Mouse (Mus musculus) liver, embryonic 13.5 days (tissue): ENCODE results near the gene Olfr311. TPM values are rescaled to one million over a fixed set of nuclear protein-coding genes. Genes with fewer than 3 reads are reported as not detected.
"Not testable (repeated sequence)": the region's sequence is repeated elsewhere in the genome, so short reads cannot be mapped to it uniquely, and the experiment has no call there.

Source experiments
- ATAC-seq: fragments of 200-750 bp; cut with Nextera tagmentation; 2 replicates; pipeline ENCODE4 v1.8.0; 2017; ENCODE audit warnings: low read depth, mild to moderate bottlenecking, moderate number of reproducible peaks, moderate library complexity
- DNase-seq: peaks from one replicate; pipeline ENCODE4 v3.0.0; 2022
- H3K27ac ChIP-seq: fragments of 300-500 bp; sonication (generic); 2 replicates; pipeline ENCODE4 v1.5.1; 2015; ENCODE audit warnings: moderate library complexity, mild to moderate bottlenecking, inconsistent platforms
- H3K27me3 ChIP-seq: fragments of 300-500 bp; sonication (generic); 2 replicates; pipeline ENCODE4 v1.6.1; 2015; ENCODE audit warnings: mild to moderate bottlenecking, inconsistent platforms
- H3K36me3 ChIP-seq: fragments of 300-500 bp; sonication (generic); 2 replicates; pipeline ENCODE4 v1.6.1; 2015; ENCODE audit warnings: mild to moderate bottlenecking, inconsistent platforms
- H3K4me1 ChIP-seq: fragments of 300-500 bp; sonication (generic); replicated peaks from 2 replicates; pipeline ENCODE4 v1.6.1; 2015; ENCODE audit warnings: inconsistent platforms
- H3K4me2 ChIP-seq: fragments of 300-500 bp; sonication (generic); 2 replicates; pipeline ENCODE4 v1.6.1; 2015; ENCODE audit warnings: inconsistent platforms, mild to moderate bottlenecking, moderate library complexity
- H3K4me3 ChIP-seq: fragments of 300-500 bp; sonication (generic); replicated peaks from 2 replicates; pipeline ENCODE4 v1.5.1; 2015; ENCODE audit warnings: mild to moderate bottlenecking, inconsistent platforms
- H3K9ac ChIP-seq: fragments of 300-500 bp; sonication (generic); 2 replicates; pipeline ENCODE4 v1.6.1; 2015; ENCODE audit warnings: mild to moderate bottlenecking, inconsistent platforms
- H3K9me3 ChIP-seq: fragments of 300-500 bp; sonication (generic); replicated peaks from 2 replicates; pipeline ENCODE4 v1.6.1; 2016; ENCODE audit warnings: inconsistent platforms
- WGBS: fragments of 180-500 bp; shearing (Covaris S2); methylation state at CpG from one replicate; pipeline ENCODE4 v1.1.7; 2015; ENCODE audit not compliant: insufficient replicate concordance; 5-methylcytosine and 5-hydroxymethylcytosine counted together
- polyA plus RNA-seq: library from polyadenylated mRNA; unstranded; fragments of >200 nt; fragmentation: Nextera tagmentation; extraction: Ambion mirVana; gene quantifications from 2 replicates; pipeline ENCODE4 v1.2.1, GENCODE M21; 2015

The Olfr311 gene
- not detected in 2 replicates for polyA plus RNA-seq

DNA sequence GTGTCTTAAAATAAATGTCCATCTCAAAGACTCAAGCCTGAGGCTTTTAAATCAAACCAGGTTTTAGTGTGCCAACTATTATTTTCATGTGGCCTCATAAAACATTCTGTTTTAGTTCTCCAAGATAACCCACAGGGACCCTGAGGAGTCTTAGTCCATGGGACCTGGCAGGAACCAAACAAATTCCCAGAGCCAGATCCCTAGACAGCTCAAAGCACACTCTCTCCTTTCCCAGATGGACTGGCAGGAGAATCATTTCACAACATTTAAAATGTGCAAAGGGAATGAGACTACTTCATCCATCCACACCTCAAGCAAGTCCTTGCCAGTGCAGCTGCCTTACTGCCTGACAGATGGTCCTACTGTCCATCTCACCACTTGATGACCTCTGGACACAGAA, at the start of gene Olfr311:
Gene Olfr311 (plus strand): TSS at position 301 of the 400 bp plus-strand sequence.
- H3K27ac ChIP-seq, H3K4me1 ChIP-seq, H3K9ac ChIP-seq, H3K36me3 ChIP-seq, H3K9me3 ChIP-seq, H3K4me2 ChIP-seq, ATAC-seq, H3K27me3 ChIP-seq, DNase-seq, H3K4me3 ChIP-seq: not testable (repeated sequence)

DNA sequence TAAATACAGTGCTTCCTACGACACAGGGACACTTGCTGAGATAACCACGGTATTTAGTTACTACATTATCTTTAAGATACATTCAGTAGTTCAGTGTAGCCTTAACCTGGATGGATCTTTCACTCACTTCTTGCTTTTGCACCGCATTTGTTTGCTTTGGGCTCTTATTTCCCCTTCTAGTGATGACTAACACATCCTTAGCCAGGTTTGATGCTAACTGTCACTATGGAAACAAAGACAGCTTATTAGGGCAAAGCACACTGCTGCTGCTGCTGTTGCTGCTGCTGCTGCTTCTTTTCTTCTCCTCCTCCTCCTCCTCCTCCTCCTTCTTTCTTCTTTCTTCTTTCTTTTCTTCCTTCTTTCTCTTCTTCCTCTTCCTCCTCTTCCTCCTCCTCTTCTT, 49.5 kb upstream of the Olfr311 start:
- ATAC-seq = no peak
- H3K36me3 ChIP-seq = no peaks in the 10 kb centered on the region
- H3K27ac ChIP-seq = no peak overlapping the region
- no peak overlapping the region for H3K4me2 ChIP-seq
- no peaks in the 10 kb centered on the region for H3K4me1 ChIP-seq
- H3K27me3 ChIP-seq = no peaks in the 10 kb centered on the region
- H3K9me3 ChIP-seq = no peaks in the 10 kb centered on the region
- no peak overlapping the region for H3K4me3 ChIP-seq
- no peak overlapping the region for H3K9ac ChIP-seq
- WGBS = 35% methylated on average over 3 of the region's 3 CpGs
- no peak for DNase-seq

DNA sequence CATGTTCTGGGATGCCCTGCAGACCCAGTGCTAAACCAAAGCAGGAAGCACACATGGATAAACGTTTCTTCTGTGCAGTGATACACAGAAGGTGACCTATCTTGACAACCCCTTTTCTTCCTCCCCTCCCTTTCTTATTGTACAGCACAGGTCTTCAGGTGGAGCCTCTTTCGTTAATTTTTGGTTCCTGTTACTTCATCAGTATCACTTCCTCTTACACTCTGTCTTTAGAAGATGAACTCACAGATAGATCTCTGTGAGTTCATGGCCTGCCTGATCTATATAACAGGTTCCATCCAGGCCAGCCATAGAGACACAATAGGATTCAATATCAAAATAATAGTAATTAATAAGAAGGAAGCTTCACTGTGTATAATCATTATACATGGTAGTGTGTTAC, 49.0 kb upstream of the Olfr311 start:
- H3K4me2 ChIP-seq = no peak overlapping the region
- no peaks in the 10 kb centered on the region for H3K27me3 ChIP-seq
- H3K36me3 ChIP-seq = no peaks in the 10 kb centered on the region
- no peaks in the 10 kb centered on the region for H3K9me3 ChIP-seq
- 19% methylated on average over 2 of the region's 2 CpGs for WGBS
- H3K4me1 ChIP-seq = no peaks in the 10 kb centered on the region
- H3K4me3 ChIP-seq = no peak overlapping the region
- ATAC-seq (no peak), DNase-seq (no peak)
- H3K27ac ChIP-seq = no peak overlapping the region
- H3K9ac ChIP-seq = no peak overlapping the region

DNA sequence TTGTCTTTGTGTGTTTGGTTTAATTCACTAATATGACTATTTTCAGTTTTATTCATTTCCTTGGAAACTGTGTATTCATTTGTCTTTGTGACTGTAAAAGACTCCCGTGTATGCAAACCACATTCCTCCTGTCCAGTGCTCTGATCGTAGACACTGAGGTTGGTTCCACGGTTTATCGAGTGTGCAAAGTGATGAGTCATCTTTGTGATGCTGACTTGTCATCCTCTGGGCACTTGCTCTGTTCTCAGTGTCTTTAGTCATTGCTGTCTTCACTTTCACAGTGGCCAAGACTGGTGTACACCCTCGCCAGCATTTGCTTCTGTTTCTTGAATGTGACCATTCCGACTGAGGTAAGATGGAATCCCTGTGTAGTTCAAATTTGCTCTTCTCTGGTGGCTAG, 48.4 kb upstream of the Olfr311 start:
- WGBS = 43% methylated on average over 6 of the region's 6 CpGs
- H3K4me1 ChIP-seq = no peaks in the 10 kb centered on the region
- no peaks in the 10 kb centered on the region for H3K36me3 ChIP-seq
- no peaks in the 10 kb centered on the region for H3K9me3 ChIP-seq
- H3K4me2 ChIP-seq = no peak overlapping the region
- H3K4me3 ChIP-seq = no peak overlapping the region
- ATAC-seq (no peak), DNase-seq (no peak)
- no peaks in the 10 kb centered on the region for H3K27me3 ChIP-seq
- no peak overlapping the region for H3K9ac ChIP-seq
- H3K27ac ChIP-seq = no peak overlapping the region

DNA sequence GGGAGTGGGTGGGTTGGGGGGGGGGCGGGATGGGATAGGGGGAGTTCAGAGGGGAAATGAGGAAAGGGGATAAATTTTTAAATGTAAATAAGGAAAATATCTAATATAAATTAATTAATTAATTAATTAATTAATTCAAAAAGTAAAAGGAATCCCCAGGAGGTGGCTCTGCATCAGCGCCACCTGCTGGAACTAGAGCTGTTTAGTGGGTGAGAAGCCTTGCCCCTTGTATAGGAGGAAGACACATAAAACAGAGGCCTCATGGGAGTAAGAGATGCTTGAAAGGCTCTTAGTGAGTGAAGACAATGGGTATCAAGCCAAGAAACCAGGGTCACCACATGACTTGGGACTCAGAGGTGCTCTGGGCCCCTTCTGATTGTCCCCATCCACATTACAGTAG, 43.2 kb upstream of the Olfr311 start:
- 70% methylated on average over 2 of the region's 2 CpGs for WGBS
- no peak overlapping the region for H3K4me2 ChIP-seq
- H3K36me3 ChIP-seq = no peaks in the 10 kb centered on the region

DNA sequence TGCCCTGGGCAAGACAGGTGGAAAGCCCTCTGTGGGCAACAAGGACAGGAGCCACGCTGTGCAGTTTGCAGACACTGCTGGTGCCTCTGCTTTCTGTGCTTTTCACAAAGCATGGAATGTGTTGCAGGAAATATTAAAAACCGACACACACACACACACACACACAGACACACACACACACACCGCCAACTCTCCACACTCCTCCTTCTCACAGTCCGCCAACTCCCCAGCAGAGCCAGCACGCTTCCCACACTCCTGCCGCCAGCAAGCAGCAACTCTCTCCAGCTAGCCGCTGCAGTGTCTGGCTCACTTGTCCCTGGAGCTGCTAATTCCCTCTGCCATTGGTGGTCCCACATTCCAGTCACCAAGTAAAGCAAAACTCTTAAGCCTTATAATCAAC, 42.2 kb upstream of the Olfr311 start:
- Histone ChIP-seq H3K4me1 (no peaks in the 10 kb centered on the region), H3K27me3 (no peaks in the 10 kb centered on the region), H3K9me3 (no peaks in the 10 kb centered on the region), H3K36me3 (no peaks in the 10 kb centered on the region), H3K27ac (no peak overlapping the region), H3K9ac (no peak overlapping the region), H3K4me2 (no peak overlapping the region), H3K4me3 (no peak overlapping the region)
- ATAC-seq = no peak
- 67% methylated on average over 7 of the region's 7 CpGs for WGBS
- DNase-seq = no peak

More for the DNA sequence above, 43.2 kb upstream of the Olfr311 start:
- no peaks in the 10 kb centered on the region for H3K27me3 ChIP-seq
- H3K4me3 ChIP-seq = no peak overlapping the region
- H3K9ac ChIP-seq = no peak overlapping the region
- ATAC-seq = no peak
- H3K27ac ChIP-seq = no peak overlapping the region
- no peaks in the 10 kb centered on the region for H3K9me3 ChIP-seq
- no peak for DNase-seq
- no peaks in the 10 kb centered on the region for H3K4me1 ChIP-seq

DNA sequence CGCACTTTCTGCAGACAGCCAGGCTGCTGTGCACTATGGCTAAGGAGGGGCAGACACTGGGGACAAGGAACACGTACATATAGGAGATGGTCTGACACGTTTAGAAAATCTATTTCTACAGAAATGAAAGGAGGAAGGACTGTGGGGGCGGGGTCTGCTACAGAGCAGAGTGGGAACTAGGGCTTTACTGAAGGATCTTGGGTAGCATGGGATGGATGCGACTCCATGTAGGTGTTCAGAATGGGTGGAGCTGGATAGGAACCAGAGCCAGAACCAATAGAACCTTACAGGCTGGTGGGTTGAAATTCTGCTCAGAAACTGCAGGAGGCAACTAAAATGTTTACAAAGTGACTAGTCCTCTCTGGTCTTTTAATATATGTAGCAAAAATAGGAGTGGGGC, 39.3 kb upstream of the Olfr311 start:
- no peak overlapping the region for H3K9ac ChIP-seq
- no peaks in the 10 kb centered on the region for H3K4me1 ChIP-seq
- no peak overlapping the region for H3K4me3 ChIP-seq
- no peaks in the 10 kb centered on the region for H3K36me3 ChIP-seq
- H3K27me3 ChIP-seq = no peaks in the 10 kb centered on the region
- H3K9me3 ChIP-seq = no peaks in the 10 kb centered on the region
- no peak overlapping the region for H3K4me2 ChIP-seq
- ATAC-seq (no peak), DNase-seq (no peak)
- WGBS = 54% methylated on average over 5 of the region's 5 CpGs
- H3K27ac ChIP-seq = no peak overlapping the region

DNA sequence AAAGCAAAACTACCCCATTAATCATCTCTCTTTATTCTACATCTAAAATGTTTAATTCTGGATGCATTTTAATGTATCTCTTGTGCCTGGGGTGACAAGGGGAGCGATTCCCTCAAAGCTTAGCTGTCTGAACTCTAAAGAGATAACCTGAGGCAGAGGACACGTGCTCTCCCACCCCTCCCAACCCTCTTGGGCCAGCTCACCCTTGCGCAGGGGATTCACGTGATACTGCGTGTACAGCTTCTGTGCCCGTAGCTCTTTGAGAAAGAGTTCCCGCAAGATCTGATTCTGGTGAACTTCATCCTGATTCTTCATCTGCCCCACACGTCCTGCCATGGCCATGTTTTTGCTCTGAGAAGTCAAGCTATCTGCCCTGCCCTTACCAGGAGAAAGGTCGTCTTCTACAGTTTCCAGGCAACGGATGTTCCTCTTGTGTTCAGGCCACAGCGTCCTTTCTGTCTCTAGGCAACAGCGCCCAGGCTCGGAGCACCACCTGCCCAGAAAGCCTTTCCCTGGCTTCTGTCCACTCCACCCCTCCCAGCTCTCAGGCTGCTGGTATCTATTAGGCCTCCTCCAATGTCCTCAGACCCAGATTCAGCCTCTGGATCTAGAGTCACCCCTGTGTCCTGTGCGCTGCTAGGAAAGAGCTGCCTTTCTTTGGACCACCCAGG, 37.4 kb upstream of the Olfr311 start, which contains the start of gene Fam183b:
Gene Fam183b (minus strand): TSS at position 403 of the 671 bp plus-strand sequence.
- Histone ChIP-seq H3K4me1 (0 out of 2 replicates have a peak, but pooled peaks cover 4% of the 10 kb centered on the region), H3K4me2 (no peak within 1 kb of the TSS), H3K4me3 (no peak within 1 kb of the TSS), H3K27ac (no peak within 1 kb of the TSS), H3K9me3 (no peaks in the 10 kb centered on the region), H3K27me3 (no peaks in the 10 kb centered on the region), H3K36me3 (no peaks in the 10 kb centered on the region), H3K9ac (no peak within 1 kb of the TSS)
- WGBS = 39% methylated on average over 14 of the region's 14 CpGs
- no peak for DNase-seq
- ATAC-seq = no peak

DNA sequence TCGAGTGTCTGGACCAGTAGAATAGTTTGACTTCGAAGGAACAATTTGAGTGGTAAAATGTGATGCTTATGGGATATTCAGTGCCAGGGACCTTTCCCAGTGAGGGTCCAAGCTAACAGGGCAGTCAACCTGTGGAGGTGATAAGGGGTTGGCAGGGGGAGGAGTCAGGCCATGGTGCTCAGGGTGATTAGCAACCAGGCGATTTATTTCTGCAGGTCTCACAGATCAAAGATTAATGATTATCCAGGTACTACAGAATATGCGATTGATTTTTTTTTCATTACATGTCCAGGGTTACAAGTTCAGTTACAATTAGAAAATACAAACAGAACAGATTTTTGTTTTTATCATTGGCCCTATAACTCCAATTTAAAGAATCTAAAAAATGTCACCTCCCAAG, 35.2 kb upstream of the Olfr311 start:
- no peaks in the 10 kb centered on the region for H3K27me3 ChIP-seq
- DNase-seq = no peak
- H3K9me3 ChIP-seq = no peaks in the 10 kb centered on the region
- 45% methylated on average over 4 of the region's 4 CpGs for WGBS
- H3K4me1 ChIP-seq = 0 out of 2 replicates have a peak, but pooled peaks cover 4% of the 10 kb centered on the region
- no peak overlapping the region for H3K9ac ChIP-seq
- H3K4me2 ChIP-seq = no peak overlapping the region
- ATAC-seq = no peak
- no peaks in the 10 kb centered on the region for H3K36me3 ChIP-seq
- H3K4me3 ChIP-seq = no peak overlapping the region
- no peak overlapping the region for H3K27ac ChIP-seq

DNA sequence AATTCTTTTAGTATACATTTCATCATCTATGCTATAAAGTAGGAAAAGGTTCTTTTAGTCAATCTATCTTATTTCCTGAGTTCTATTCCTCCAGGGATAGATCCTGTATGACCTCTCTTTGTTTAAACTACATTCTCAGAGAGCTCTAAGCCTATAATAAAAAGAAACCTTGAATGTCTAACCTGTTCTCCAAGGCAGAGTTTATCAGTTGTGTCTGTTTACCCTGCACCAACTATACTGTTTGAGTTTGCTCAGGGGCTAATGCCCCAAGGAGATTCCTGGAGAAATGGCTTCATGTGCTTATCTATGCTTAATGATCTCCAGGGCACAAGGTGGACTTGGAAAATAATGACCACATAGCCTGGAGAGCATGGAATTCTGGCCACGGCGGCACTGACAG, 34.7 kb upstream of the Olfr311 start:
- H3K4me3 ChIP-seq = no peak overlapping the region
- no peaks in the 10 kb centered on the region for H3K27me3 ChIP-seq
- H3K36me3 ChIP-seq = no peaks in the 10 kb centered on the region
- ATAC-seq = no peak
- no peak for DNase-seq
- no peaks in the 10 kb centered on the region for H3K9me3 ChIP-seq
- WGBS = 58% methylated on average over 2 of the region's 2 CpGs
- H3K4me1 ChIP-seq = 0 out of 2 replicates have a peak, but pooled peaks cover 4% of the 10 kb centered on the region
- no peak overlapping the region for H3K4me2 ChIP-seq
- H3K27ac ChIP-seq = no peak overlapping the region
- no peak overlapping the region for H3K9ac ChIP-seq

DNA sequence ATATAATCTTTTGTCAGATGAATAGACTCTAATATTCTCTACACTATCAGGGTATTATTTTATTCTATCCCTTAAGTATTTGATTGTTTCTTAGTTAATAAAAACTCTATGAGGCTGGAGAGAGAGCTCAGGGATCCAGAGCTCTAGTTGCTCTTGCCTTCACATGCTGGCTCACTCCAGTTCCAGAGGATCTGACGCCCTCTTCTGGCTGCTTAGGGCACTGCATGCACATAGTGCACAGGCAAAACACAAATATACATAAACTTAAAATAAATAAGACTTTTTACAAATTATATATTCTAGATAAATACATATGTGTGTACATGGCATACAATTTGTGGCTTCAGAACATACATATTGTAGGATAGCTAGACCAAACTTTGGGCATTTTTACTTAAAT, 27.1 kb upstream of the Olfr311 start:
- no peak overlapping the region for H3K4me2 ChIP-seq
- no peak for DNase-seq
- no peak overlapping the region for H3K9ac ChIP-seq
- no peaks in the 10 kb centered on the region for H3K36me3 ChIP-seq
- H3K4me3 ChIP-seq = no peak overlapping the region
- H3K27ac ChIP-seq = no peak overlapping the region
- ATAC-seq = no peak
- H3K4me1 ChIP-seq = no peaks in the 10 kb centered on the region
- no peaks in the 10 kb centered on the region for H3K27me3 ChIP-seq
- WGBS = 3% methylated on average over 1 of the region's 1 CpGs
- H3K9me3 ChIP-seq = no peaks in the 10 kb centered on the region

DNA sequence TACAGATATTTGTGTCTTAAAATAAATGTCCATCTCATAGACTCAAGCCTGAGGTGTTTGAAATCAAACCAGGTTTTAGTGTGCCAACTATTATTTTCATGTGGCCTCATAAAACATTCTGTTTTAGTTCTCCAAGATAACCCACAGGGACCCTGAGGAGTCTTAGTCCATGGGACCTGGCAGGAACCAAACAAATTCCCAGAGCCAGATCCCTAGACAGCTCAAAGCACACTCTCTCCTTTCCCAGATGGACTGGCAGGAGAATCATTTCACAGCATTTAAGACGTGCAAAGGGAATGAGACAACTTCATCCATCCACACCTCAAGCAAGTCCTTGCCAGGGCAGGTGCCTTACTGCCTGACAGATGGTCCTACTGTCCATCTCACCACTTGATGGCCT, 24.4 kb upstream of the Olfr311 start, which contains the start of gene Olfr313:
Gene Olfr313 (plus strand): TSS at position 301 of the 400 bp plus-strand sequence.
- not testable (repeated sequence) for H3K9me3 ChIP-seq, H3K4me3 ChIP-seq

More for the DNA sequence above, 24.4 kb upstream of the Olfr311 start, which contains the start of gene Olfr313:
- H3K4me1 ChIP-seq, H3K27me3 ChIP-seq, H3K9ac ChIP-seq, ATAC-seq, H3K4me2 ChIP-seq, DNase-seq, H3K27ac ChIP-seq, H3K36me3 ChIP-seq: not testable (repeated sequence)
- WGBS = 29% methylated on average over 1 of the region's 1 CpGs
